Mouse (Mus musculus) intestine, embryonic 14.5 days (tissue): ENCODE measurements around the gene Pcdh15. TPM values are rescaled to one million over a fixed set of nuclear protein-coding genes. Genes with fewer than 3 reads are reported as not detected.
A peak's percentile ranks its signal among the peaks of the same experiment; 100 is the strongest.

Source experiments
- ATAC-seq: fragments of 200-750 bp; cut with Nextera tagmentation; replicated peaks from 2 replicates; pipeline ENCODE4 v1.8.0; 2017; ENCODE audit warnings: low read depth, moderate number of reproducible peaks, moderate TSS enrichment, moderate library complexity; ENCODE audit not compliant: low FRiP score, low TSS enrichment
- DNase-seq: peaks from one replicate; pipeline ENCODE4 v3.0.0-alpha.2; 2018; ENCODE audit warnings: low spot score
- H3K27ac ChIP-seq: fragments of 300-500 bp; sonication (generic); 2 replicates; pipeline ENCODE4 v1.5.1; 2014; ENCODE audit warnings: low read depth, mild to moderate bottlenecking, control low read depth
- H3K27me3 ChIP-seq: fragments of 300-500 bp; sonication (generic); replicated peaks from 2 replicates; pipeline ENCODE4 v1.6.1; 2014; ENCODE audit warnings: low read length, control low read depth; ENCODE audit not compliant: control insufficient read depth, insufficient read depth
- H3K36me3 ChIP-seq: fragments of 300-500 bp; sonication (generic); 2 replicates; pipeline ENCODE4 v1.6.1; 2014; ENCODE audit warnings: low read length, control low read depth; ENCODE audit not compliant: control insufficient read depth, insufficient read depth
- H3K4me1 ChIP-seq: fragments of 300-500 bp; sonication (generic); replicated peaks from 2 replicates; pipeline ENCODE4 v1.6.1; 2014; ENCODE audit warnings: low read length, control low read depth, mixed read lengths; ENCODE audit not compliant: control insufficient read depth, insufficient read depth
- H3K4me2 ChIP-seq: fragments of 300-500 bp; sonication (generic); 2 replicates; pipeline ENCODE4 v1.6.1; 2014; ENCODE audit warnings: low read length
- H3K4me3 ChIP-seq: fragments of 300-500 bp; sonication (generic); 2 replicates; pipeline ENCODE4 v1.5.1; 2014; ENCODE audit warnings: low read depth, low read length, control low read depth, mixed read lengths
- H3K9ac ChIP-seq: fragments of 300-500 bp; sonication (generic); 2 replicates; pipeline ENCODE4 v1.6.1; 2014; ENCODE audit warnings: mild to moderate bottlenecking, low read length
- H3K9me3 ChIP-seq: fragments of 300-500 bp; sonication (generic); 2 replicates; pipeline ENCODE4 v1.6.1; 2016; ENCODE audit warnings: low read length, control low read depth; ENCODE audit not compliant: control insufficient read depth
- WGBS: fragments of 180-500 bp; shearing (Covaris S2); extraction: QIAGEN DNeasy Blood & Tissue Kit; methylation state at CpG from one replicate; pipeline ENCODE4 v1.1.7; 2014; 5-methylcytosine and 5-hydroxymethylcytosine counted together
- polyA plus RNA-seq: library from polyadenylated mRNA; unstranded; fragments of >200 nt; fragmentation: Nextera tagmentation; extraction: Ambion mirVana; gene quantifications from 2 replicates; pipeline ENCODE4 v1.2.1, GENCODE M21; 2014

Pcdh15 gene
- polyA plus RNA-seq, 1 experiment from 2014 or later, result 2.6 TPM

DNA sequence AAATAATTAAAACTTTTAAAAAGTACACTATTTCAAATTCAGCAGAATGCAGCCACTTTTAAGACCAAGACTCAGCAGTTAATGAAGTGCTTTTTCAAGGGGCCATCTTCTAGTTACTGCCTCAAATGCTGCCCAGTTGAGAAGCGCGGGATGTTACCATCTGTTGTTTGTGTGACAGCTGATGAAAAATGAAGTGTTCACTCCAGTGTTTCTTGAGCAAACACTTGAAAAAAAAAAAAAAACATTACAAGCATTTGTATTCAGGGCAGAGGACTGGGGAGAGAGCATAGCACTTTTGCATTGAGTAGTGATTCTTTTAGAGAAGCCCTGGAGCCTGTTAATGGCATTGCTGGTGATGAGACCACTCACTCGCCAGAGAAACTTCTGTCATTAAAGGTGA lies 689.0 kb downstream of the Pcdh15 start:
- H3K4me3 ChIP-seq, result no peak overlapping the region
- no peaks in the 10 kb centered on the region for H3K9me3 ChIP-seq
- no peak for ATAC-seq
- no peaks in the 10 kb centered on the region for H3K4me1 ChIP-seq
- WGBS, result 60% methylated on average over 3 of the region's 3 CpGs
- DNase-seq, result no peak
- H3K27ac ChIP-seq, result no peak overlapping the region
- H3K27me3 ChIP-seq, result no peaks in the 10 kb centered on the region
- H3K9ac ChIP-seq, result no peak overlapping the region
- H3K36me3 ChIP-seq, result no peaks in the 10 kb centered on the region
- H3K4me2 ChIP-seq, result no peak overlapping the region

DNA sequence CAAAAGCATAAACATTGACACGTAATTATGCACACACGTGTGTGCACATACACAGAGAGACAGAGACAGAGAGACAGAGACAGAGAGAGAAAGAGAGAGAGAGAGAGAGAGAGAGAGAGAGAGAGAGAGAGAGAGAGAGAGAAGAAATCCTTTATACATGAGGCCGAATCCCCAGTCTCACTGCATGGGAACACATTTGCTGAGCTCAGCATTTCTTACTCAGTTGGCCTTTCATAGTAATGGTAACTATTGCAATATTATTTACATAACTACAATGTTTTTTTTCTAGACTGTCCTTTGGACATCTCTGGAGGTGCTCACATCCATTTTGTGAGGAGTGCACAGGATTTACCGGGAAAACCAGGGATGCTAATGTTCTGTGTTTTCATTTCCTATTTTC lies 705.9 kb downstream of the Pcdh15 start:
- no peak overlapping the region for H3K4me3 ChIP-seq
- ATAC-seq (no peak), DNase-seq (no peak)
- no peak overlapping the region for H3K9ac ChIP-seq
- 85% methylated on average over 4 of the region's 4 CpGs for WGBS
- H3K4me1 ChIP-seq, result no peaks in the 10 kb centered on the region
- H3K27me3 ChIP-seq, result no peaks in the 10 kb centered on the region
- no peaks in the 10 kb centered on the region for H3K9me3 ChIP-seq
- no peak overlapping the region for H3K4me2 ChIP-seq
- no peak overlapping the region for H3K27ac ChIP-seq
- no peaks in the 10 kb centered on the region for H3K36me3 ChIP-seq

DNA sequence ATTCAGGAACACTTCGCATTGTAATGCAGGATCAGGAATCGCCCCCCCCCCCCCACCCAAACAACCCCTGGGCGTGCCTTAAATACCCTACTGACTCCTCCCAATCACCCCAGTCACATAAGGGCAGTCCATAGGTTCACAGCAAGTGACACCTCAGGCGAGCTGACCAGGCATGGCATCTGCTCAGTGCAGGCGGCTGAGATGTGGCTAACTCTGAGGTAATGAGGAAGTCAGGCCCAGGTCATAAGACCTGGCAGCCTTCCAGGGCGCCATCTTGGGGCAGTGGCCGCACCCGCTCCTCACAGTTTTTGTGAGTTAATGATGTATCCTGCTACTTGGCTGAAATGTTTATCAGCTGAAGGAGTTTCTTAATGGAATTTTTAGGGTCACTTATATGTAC lies 713.2 kb downstream of the Pcdh15 start:
- Histone ChIP-seq H3K4me3 (no peak overlapping the region), H3K4me2 (no peak overlapping the region), H3K9me3 (no peaks in the 10 kb centered on the region), H3K9ac (no peak overlapping the region), H3K4me1 (no peaks in the 10 kb centered on the region), H3K36me3 (no peaks in the 10 kb centered on the region), H3K27ac (no peak overlapping the region), H3K27me3 (no peaks in the 10 kb centered on the region)
- WGBS, result 77% methylated on average over 8 of the region's 8 CpGs
- ATAC-seq, result no peak
- no peak for DNase-seq

DNA sequence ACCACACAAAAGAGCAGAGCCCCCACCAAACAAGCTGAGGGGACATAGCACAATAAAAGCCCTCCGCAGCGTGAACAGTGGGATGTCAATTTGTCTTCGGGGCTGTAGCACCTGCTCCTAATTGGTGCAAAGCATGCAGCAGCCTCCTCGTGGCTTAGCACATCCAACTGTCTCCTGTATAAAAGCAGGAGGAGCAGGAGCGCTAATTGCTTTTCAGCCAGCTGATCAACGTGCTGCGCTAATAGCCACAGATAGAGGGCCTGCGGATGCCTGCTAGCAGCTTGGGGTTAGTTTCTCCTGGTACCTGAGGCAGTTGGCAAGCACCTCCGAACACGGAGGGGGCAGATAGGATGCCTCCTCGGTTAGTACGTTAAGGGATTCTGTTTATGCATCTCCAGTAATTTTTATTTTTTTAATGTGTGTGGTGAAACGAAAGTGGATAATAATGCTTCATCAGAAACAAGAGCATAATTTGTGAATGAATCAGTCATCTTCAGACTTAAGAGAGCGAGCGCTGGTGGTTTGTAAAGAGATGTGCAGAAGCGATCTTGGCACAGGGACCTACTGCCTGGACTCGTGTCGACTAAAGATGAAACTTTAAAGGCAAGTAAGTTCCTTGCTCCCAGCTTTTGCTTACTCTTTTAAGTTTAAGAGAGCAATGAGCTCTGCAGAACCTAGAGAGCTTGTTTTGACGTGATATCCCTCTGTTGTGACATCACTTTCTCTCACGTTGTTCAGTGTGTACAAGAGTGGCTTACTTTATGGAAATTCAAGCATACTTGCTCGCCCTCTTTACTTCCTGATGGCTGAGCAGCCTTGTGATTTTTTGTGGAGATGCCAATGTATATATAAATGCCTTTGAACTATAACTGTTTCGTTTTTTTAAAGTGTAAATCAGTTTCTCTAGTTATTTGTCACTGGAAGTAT lies 722.8 kb downstream of the Pcdh15 start:
- no peaks in the 10 kb centered on the region for H3K36me3 ChIP-seq

DNA sequence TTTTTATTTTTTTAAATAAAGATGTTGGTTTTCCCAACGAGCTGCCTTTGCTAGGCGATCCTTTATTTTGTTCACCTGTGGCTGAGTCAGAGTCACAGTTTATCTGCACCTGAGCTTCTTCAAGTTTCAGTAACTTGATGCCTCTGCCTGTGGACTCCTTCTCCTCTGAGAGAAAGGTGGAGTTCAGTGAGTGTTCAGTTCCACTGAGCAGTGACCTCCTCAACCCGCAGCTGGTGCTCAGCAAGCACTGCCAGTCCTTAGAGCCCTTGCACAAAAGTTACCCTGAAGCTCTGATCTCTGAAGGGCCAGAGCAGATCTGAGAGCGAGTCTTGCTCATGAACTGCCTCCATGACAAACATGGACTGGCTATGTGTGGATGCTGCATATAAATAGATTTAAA lies 724.1 kb downstream of the Pcdh15 start:
- Histone ChIP-seq H3K27ac (no peak overlapping the region), H3K36me3 (no peaks in the 10 kb centered on the region), H3K4me3 (no peak overlapping the region), H3K4me2 (no peak overlapping the region), H3K9ac (no peak overlapping the region), H3K9me3 (no peaks in the 10 kb centered on the region), H3K4me1 (no peaks in the 10 kb centered on the region), H3K27me3 (0 out of 2 replicates have a peak, but pooled peaks cover 8% of the 10 kb centered on the region)
- ATAC-seq (no peak), DNase-seq (no peak)
- 74% methylated on average over 4 of the region's 4 CpGs for WGBS

More for the DNA sequence above, 722.8 kb downstream of the Pcdh15 start:
- Histone ChIP-seq H3K4me2 (no peak overlapping the region), H3K4me1 (no peaks in the 10 kb centered on the region), H3K27me3 (0 out of 2 replicates have a peak, but pooled peaks cover 8% of the 10 kb centered on the region), H3K9me3 (no peaks in the 10 kb centered on the region), H3K27ac (no peak overlapping the region), H3K9ac (no peak overlapping the region), H3K4me3 (no peak overlapping the region)
- 42% methylated on average over 22 of the region's 22 CpGs for WGBS
- no peak for ATAC-seq
- DNase-seq, result no peak

DNA sequence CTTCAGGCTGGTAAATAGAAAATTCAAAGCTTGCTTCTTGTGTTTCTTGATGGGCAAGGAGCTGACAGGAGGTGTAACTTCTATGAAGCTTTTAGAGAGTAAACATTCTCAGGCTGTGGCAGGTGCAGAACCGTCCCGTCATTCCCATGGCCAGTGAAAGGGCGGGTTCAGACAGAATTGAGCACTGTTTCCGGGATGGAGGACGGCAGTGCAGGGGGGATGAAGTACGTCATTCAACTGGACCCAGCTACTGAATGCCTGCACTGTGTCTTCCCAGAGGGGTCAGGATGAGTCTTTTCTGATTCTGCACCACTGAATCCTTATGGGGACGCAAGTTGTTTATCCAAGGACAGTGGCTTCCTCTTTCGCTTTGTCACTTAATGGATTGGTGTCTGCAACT lies 727.2 kb downstream of the Pcdh15 start:
- no peaks in the 10 kb centered on the region for H3K36me3 ChIP-seq
- 0 out of 2 replicates have a peak, but pooled peaks have one; percentile 53 for ATAC-seq
- H3K4me2 ChIP-seq, result peak overlapping the region; percentile 14; the same call in 1 of the 2 replicates
- no peak for DNase-seq
- 0 out of 2 replicates have a peak, but pooled peaks cover 5% of the 10 kb centered on the region for H3K27me3 ChIP-seq
- H3K4me3 ChIP-seq, result no peak overlapping the region
- WGBS, result 44% methylated on average over 8 of the region's 8 CpGs
- no peaks in the 10 kb centered on the region for H3K9me3 ChIP-seq
- no peak overlapping the region for H3K27ac ChIP-seq
- H3K9ac ChIP-seq, result no peak overlapping the region
- H3K4me1 ChIP-seq, result no peaks in the 10 kb centered on the region

DNA sequence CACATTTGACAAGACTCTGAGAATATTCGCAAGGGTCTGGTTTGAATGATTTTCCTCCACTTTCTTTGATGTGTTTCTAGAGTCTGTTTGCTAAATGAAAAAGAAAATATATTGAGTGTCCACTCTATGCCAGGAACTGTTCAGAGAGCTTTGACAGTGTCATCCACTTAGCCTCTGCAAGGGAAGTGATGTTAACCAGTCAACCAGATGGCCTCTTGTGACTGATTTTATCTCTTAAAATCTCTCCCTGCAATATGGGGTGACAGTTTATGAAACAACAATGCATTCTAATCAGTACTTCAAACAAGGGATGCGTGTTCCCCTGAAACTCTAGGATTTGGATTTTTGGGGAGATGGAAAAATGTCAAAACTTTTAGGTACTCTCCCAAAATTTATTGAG lies 729.6 kb downstream of the Pcdh15 start:
- no peak overlapping the region for H3K27ac ChIP-seq
- no peak overlapping the region for H3K9ac ChIP-seq
- no peaks in the 10 kb centered on the region for H3K4me1 ChIP-seq
- no peaks in the 10 kb centered on the region for H3K36me3 ChIP-seq
- H3K4me3 ChIP-seq, result no peak overlapping the region
- DNase-seq, result no peak
- no peaks in the 10 kb centered on the region for H3K27me3 ChIP-seq
- WGBS, result 35% methylated on average over 2 of the region's 2 CpGs
- no peak for ATAC-seq
- no peaks in the 10 kb centered on the region for H3K9me3 ChIP-seq
- no peak overlapping the region for H3K4me2 ChIP-seq

DNA sequence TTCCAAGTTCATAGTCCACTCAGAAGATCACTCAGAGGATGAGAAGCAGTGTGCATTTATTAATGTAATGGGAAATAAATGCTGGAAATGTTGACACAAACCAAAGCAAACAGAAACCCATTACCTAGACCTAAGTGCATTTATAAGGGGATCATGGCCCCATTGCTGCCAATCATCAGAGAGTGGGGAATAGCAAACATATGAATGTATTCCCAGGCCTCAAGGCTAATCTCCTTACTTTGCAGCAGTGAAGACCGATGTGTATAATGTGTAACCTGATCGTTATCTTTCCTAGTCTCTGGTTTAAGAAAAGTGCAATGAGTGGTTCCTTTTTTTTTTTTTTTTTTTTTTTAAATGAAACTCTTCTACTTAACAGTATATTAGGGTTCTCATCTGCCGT lies 745.9 kb downstream of the Pcdh15 start:
- Histone ChIP-seq H3K4me2 (no peak overlapping the region), H3K27me3 (no peaks in the 10 kb centered on the region), H3K9me3 (no peaks in the 10 kb centered on the region), H3K4me1 (no peaks in the 10 kb centered on the region), H3K36me3 (no peaks in the 10 kb centered on the region), H3K9ac (no peak overlapping the region), H3K4me3 (no peak overlapping the region), H3K27ac (no peak overlapping the region)
- no peak for DNase-seq
- no peak for ATAC-seq
- WGBS, result 66% methylated on average over 3 of the region's 3 CpGs

DNA sequence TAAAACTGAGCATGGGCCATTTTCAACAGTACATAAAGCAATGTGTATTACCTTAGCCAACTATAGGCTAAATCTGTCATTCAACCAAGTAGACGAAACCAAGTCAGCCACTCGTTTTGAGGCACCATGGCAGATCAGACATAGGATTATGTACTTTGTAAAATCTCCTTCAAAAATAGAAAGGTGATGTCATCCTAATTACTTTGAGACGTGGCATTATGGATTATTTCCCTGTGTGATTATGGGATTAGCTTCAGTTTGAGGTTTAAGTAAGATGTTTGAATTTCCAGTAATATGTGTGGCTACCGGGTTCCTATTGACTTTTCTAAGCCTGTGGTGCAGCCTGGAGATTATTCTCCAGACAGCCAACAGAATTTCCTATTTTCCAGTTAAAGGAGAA lies 763.0 kb downstream of the Pcdh15 start:
- no peak for ATAC-seq

More for the DNA sequence above, 763.0 kb downstream of the Pcdh15 start:
- WGBS, result 72% methylated on average over 4 of the region's 4 CpGs
- H3K4me1 ChIP-seq, result no peaks in the 10 kb centered on the region
- no peak for DNase-seq
- H3K27me3 ChIP-seq, result no peaks in the 10 kb centered on the region
- no peak overlapping the region for H3K4me2 ChIP-seq
- no peaks in the 10 kb centered on the region for H3K9me3 ChIP-seq
- H3K9ac ChIP-seq, result no peak overlapping the region
- H3K27ac ChIP-seq, result no peak overlapping the region
- no peaks in the 10 kb centered on the region for H3K36me3 ChIP-seq
- H3K4me3 ChIP-seq, result no peak overlapping the region
